Mouse (Mus musculus): Measurements from ENCODE around the gene Tmem234. TPM values are rescaled to one million over a fixed set of nuclear protein-coding genes. Genes with fewer than 3 reads are reported as not detected.

The Tmem234 gene
- polyA plus RNA-seq (2017; shearing (Covaris generic)), result 166 TPM

GRCm38 (mm10) chr4:129600233-129601158 lies at the start of gene Tmem234, which contains the start of gene Eif3i:
TSS of gene Tmem234 (plus strand) at chr4:129600668.
TSS of gene Eif3i (minus strand) at chr4:129600648.

GRCm38 (mm10) chr4:129573430-129573829 lies 27.0 kb upstream of the Tmem234 start, which contains the start of gene Lck:
TSS of gene Lck (minus strand) at chr4:129573641.

GRCm38 (mm10) chr4:129578466-129578865 lies 22.0 kb upstream of the Tmem234 start, which contains the start of gene Fam167b:
TSS of gene Fam167b (minus strand) at chr4:129578549.

GRCm38 (mm10) chr4:129614093-129614492 lies 13.6 kb downstream of the Tmem234 start, which contains the start of gene Dcdc2b:
TSS of gene Dcdc2b (minus strand) at chr4:129614257.

GRCm38 (mm10) chr4:129618786-129619691 lies 18.6 kb downstream of the Tmem234 start, which contains the start of gene Iqcc:
TSS of gene Iqcc (minus strand) at chr4:129619099.

GRCm38 (mm10) chr4:129623681-129624091 lies 23.2 kb downstream of the Tmem234 start, which contains the start of gene Ccdc28b:
TSS of gene Ccdc28b (minus strand) at chr4:129623947.

GRCm38 (mm10) chr4:129640638-129641467 lies 40.4 kb downstream of the Tmem234 start, which contains the start of gene Txlna:
TSS of gene Txlna (minus strand) at chr4:129641065.

GRCm38 (mm10) chr4:129672083-129672877 lies 71.8 kb downstream of the Tmem234 start, which contains the start of gene Kpna6:
TSS of gene Kpna6 (minus strand) at chr4:129672767.

Other genes starting within 250 kb of the Tmem234 start
- 3.1 TPM for gene Zbtb8a, start 222.6 kb upstream of the Tmem234 start, polyA plus RNA-seq (2017; shearing (Covaris generic))
- not detected for gene Zbtb8b, start 159.8 kb upstream of the Tmem234 start, polyA plus RNA-seq (2017; shearing (Covaris generic))
- gene Bsdc1, start 139.1 kb upstream of the Tmem234 start, polyA plus RNA-seq (2017; shearing (Covaris generic)), result 77.9 TPM
- gene Tssk3, start 109.6 kb upstream of the Tmem234 start, polyA plus RNA-seq (2017; shearing (Covaris generic)), result not detected
- gene Fam229a, start 109.5 kb upstream of the Tmem234 start, polyA plus RNA-seq (2017; shearing (Covaris generic)), result not detected
- 56.0 TPM for gene Marcksl1, start 87.1 kb upstream of the Tmem234 start, polyA plus RNA-seq (2017; shearing (Covaris generic))
- 158 TPM for gene Hdac1, start 58.0 kb upstream of the Tmem234 start, polyA plus RNA-seq (2017; shearing (Covaris generic))
- 1,252 TPM for gene Lck, start 27.0 kb upstream of the Tmem234 start, polyA plus RNA-seq (2017; shearing (Covaris generic))
- not detected for gene Fam167b, start 22.1 kb upstream of the Tmem234 start, polyA plus RNA-seq (2017; shearing (Covaris generic))
- 172 TPM for gene Eif3i, start within 50 bp of the Tmem234 start, polyA plus RNA-seq (2017; shearing (Covaris generic))
- 3.4 TPM for gene Dcdc2b, start 13.6 kb downstream of the Tmem234 start, polyA plus RNA-seq (2017; shearing (Covaris generic))
- 15.5 TPM for gene Iqcc, start 18.4 kb downstream of the Tmem234 start, polyA plus RNA-seq (2017; shearing (Covaris generic))
- 24.3 TPM for gene Ccdc28b, start 23.3 kb downstream of the Tmem234 start, polyA plus RNA-seq (2017; shearing (Covaris generic))
- 52.7 TPM for gene Txlna, start 40.4 kb downstream of the Tmem234 start, polyA plus RNA-seq (2017; shearing (Covaris generic))
- 23.1 TPM for gene Kpna6, start 72.1 kb downstream of the Tmem234 start, polyA plus RNA-seq (2017; shearing (Covaris generic))
- gene Tmem39b, start 96.2 kb downstream of the Tmem234 start, polyA plus RNA-seq (2017; shearing (Covaris generic)), result 20.7 TPM
- gene Khdrbs1, start 141.6 kb downstream of the Tmem234 start, polyA plus RNA-seq (2017; shearing (Covaris generic)), result 152 TPM
- 663 TPM for gene Ptp4a2, start 210.6 kb downstream of the Tmem234 start, polyA plus RNA-seq (2017; shearing (Covaris generic))